Mouse (Mus musculus) stomach, postnatal 0 days (tissue): ENCODE measurements around the gene Ube3c. TPM values are rescaled to one million over a fixed set of nuclear protein-coding genes. Genes with fewer than 3 reads are reported as not detected.

ENCODE experiments used
- ATAC-seq: fragments of 200-750 bp; cut with Nextera tagmentation; 2 replicates; pipeline ENCODE4 v1.8.0; 2017; ENCODE audit not compliant: low FRiP score, low TSS enrichment
- DNase-seq: peaks from one replicate; pipeline ENCODE4 v3.0.0-alpha.2; 2016; ENCODE audit warnings: low spot score
- H3K27ac ChIP-seq: fragments of 300-500 bp; sonication (generic); replicated peaks from 2 replicates; pipeline ENCODE4 v1.5.1; 2014; ENCODE audit warnings: mild to moderate bottlenecking, control low read depth
- H3K27me3 ChIP-seq: fragments of 300-500 bp; sonication (generic); 2 replicates; pipeline ENCODE4 v1.6.1; 2014; ENCODE audit warnings: low read length; ENCODE audit not compliant: control insufficient read depth, insufficient read depth
- H3K36me3 ChIP-seq: fragments of 300-500 bp; sonication (generic); 2 replicates; pipeline ENCODE4 v1.6.1; 2014; ENCODE audit warnings: low read length, mixed read lengths; ENCODE audit not compliant: control insufficient read depth, insufficient read depth
- H3K4me1 ChIP-seq: fragments of 300-500 bp; sonication (generic); replicated peaks from 2 replicates; pipeline ENCODE4 v1.6.1; 2014; ENCODE audit warnings: antibody characterized with exemption; ENCODE audit not compliant: control insufficient read depth, insufficient read depth
- H3K4me2 ChIP-seq: fragments of 300-500 bp; sonication (generic); replicated peaks from 2 replicates; pipeline ENCODE4 v1.6.1; 2014; ENCODE audit warnings: low read depth, mild to moderate bottlenecking, control low read depth, moderate library complexity
- H3K4me3 ChIP-seq: fragments of 300-500 bp; sonication (generic); 2 replicates; pipeline ENCODE4 v1.5.1; 2014; ENCODE audit warnings: low read depth, low read length, control low read depth
- H3K9ac ChIP-seq: fragments of 300-500 bp; sonication (generic); 2 replicates; pipeline ENCODE4 v1.6.1; 2014; ENCODE audit warnings: mild to moderate bottlenecking, low read length, control low read depth, mixed read lengths
- H3K9me3 ChIP-seq: fragments of 300-500 bp; sonication (generic); 2 replicates; pipeline ENCODE4 v1.6.1; 2016; ENCODE audit warnings: low read length; ENCODE audit not compliant: control insufficient read depth
- CTCF ChIP-seq: IDR thresholded peaks from 2 replicates; pipeline ENCODE4 v1.5.1; 2016; ENCODE audit warnings: antibody characterized with exemption, low read depth, mild to moderate bottlenecking, moderate library complexity
- EP300 ChIP-seq: optimal IDR thresholded peaks from 2 replicates; pipeline ENCODE3; 2016; ENCODE audit warnings: antibody characterized with exemption
- WGBS: fragments of 180-500 bp; shearing (Covaris S2); extraction: QIAGEN DNeasy Blood & Tissue Kit; methylation state at CpG from one replicate; pipeline ENCODE4 v1.1.7; 2014; 5-methylcytosine and 5-hydroxymethylcytosine counted together
- polyA plus RNA-seq: library from polyadenylated mRNA; unstranded; fragments of >200 nt; fragmentation: Nextera tagmentation; extraction: Ambion mirVana; gene quantifications from 2 replicates; pipeline ENCODE4 v1.2.1, GENCODE M21; 2015

Gene Ube3c
- polyA plus RNA-seq, 1 experiment from 2014 or later, result 13.1 TPM

GRCm38 (mm10) chr5:29688352-29688751 lies 119.3 kb downstream of the Ube3c start:
- Histone ChIP-seq H3K4me1 (no peaks in the 10 kb centered on the region), H3K4me2 (no peak overlapping the region), H3K4me3 (no peak overlapping the region), H3K36me3 (no peaks in the 10 kb centered on the region), H3K9ac (no peak overlapping the region), H3K27ac (no peak overlapping the region; the same call in 1 of the 2 replicates), H3K9me3 (no peaks in the 10 kb centered on the region), H3K27me3 (no peaks in the 10 kb centered on the region)
- ATAC-seq (peak; percentile 30; the same call in 1 of the 2 replicates), DNase-seq (peak; percentile 31)
- WGBS, result 35% methylated on average over 7 of the region's 7 CpGs
- TF ChIP-seq EP300 (no peak), CTCF (peak; percentile 63)

GRCm38 (mm10) chr5:29698493-29698892 lies 129.5 kb downstream of the Ube3c start:
- Histone ChIP-seq H3K9ac (no peak overlapping the region), H3K4me1 (no peaks in the 10 kb centered on the region), H3K27me3 (no peaks in the 10 kb centered on the region), H3K9me3 (no peaks in the 10 kb centered on the region), H3K27ac (peak overlapping the region; percentile 87), H3K36me3 (no peaks in the 10 kb centered on the region), H3K4me2 (no peak overlapping the region), H3K4me3 (no peak overlapping the region)
- ATAC-seq (peak; percentile 94), DNase-seq (peak; percentile 80)
- TF ChIP-seq EP300, result no peak
- TF ChIP-seq CTCF, result no peak
- 59% methylated on average over 4 of the region's 4 CpGs for WGBS

- ATAC-seq (peak; percentile 83), DNase-seq (peak; percentile 45)
- 55% methylated on average over 2 of the region's 2 CpGs for WGBS
- Histone ChIP-seq H3K27me3 (no peaks in the 10 kb centered on the region), H3K36me3 (no peaks in the 10 kb centered on the region), H3K9ac (0 out of 2 replicates have a peak overlapping the region, but pooled peaks have one; percentile 35), H3K4me3 (no peak overlapping the region), H3K9me3 (no peaks in the 10 kb centered on the region), H3K27ac (peak overlapping the region; percentile 87), H3K4me1 (no peaks in the 10 kb centered on the region), H3K4me2 (no peak overlapping the region)
- TF ChIP-seq CTCF, result no peak
- peak; percentile 69 for TF ChIP-seq EP300
These were observed 130.6 kb downstream of the Ube3c start for GRCm38 (mm10) chr5:29699520-29700202.

- Histone ChIP-seq H3K9me3 (no peaks in the 10 kb centered on the region), H3K4me2 (no peak overlapping the region), H3K4me3 (no peak overlapping the region), H3K9ac (no peak overlapping the region), H3K4me1 (no peaks in the 10 kb centered on the region), H3K36me3 (no peaks in the 10 kb centered on the region), H3K27ac (peak overlapping the region; percentile 83; the same call in 1 of the 2 replicates), H3K27me3 (no peaks in the 10 kb centered on the region)
- DNase-seq (no peak), ATAC-seq (no peak)
- 58% methylated on average over 4 of the region's 4 CpGs for WGBS
- TF ChIP-seq EP300 (no peak), CTCF (no peak)
These were observed 138.2 kb downstream of the Ube3c start for GRCm38 (mm10) chr5:29707241-29707640.

GRCm38 (mm10) chr5:29708258-29708657 lies 139.2 kb downstream of the Ube3c start:
- H3K27ac ChIP-seq, result peak overlapping the region; percentile 83
- H3K9me3 ChIP-seq, result no peaks in the 10 kb centered on the region
- DNase-seq (peak; percentile 68), ATAC-seq (peak; percentile 97)
- H3K4me2 ChIP-seq, result no peak overlapping the region
- H3K36me3 ChIP-seq, result no peaks in the 10 kb centered on the region
- H3K4me3 ChIP-seq, result no peak overlapping the region
- TF ChIP-seq CTCF, result no peak
- TF ChIP-seq EP300, result no peak
- no peaks in the 10 kb centered on the region for H3K27me3 ChIP-seq
- WGBS, result 6% methylated on average over 5 of the region's 5 CpGs
- no peak overlapping the region for H3K9ac ChIP-seq
- no peaks in the 10 kb centered on the region for H3K4me1 ChIP-seq

- Histone ChIP-seq H3K9me3 (no peaks in the 10 kb centered on the region), H3K36me3 (no peaks in the 10 kb centered on the region), H3K9ac (no peak overlapping the region), H3K27me3 (no peaks in the 10 kb centered on the region), H3K27ac (no peak overlapping the region), H3K4me1 (no peaks in the 10 kb centered on the region), H3K4me3 (no peak overlapping the region), H3K4me2 (no peak overlapping the region)
- DNase-seq (no peak), ATAC-seq (no peak)
- no peak for TF ChIP-seq EP300
- TF ChIP-seq CTCF, result no peak
These were observed 142.6 kb downstream of the Ube3c start for GRCm38 (mm10) chr5:29711631-29712030.
